Mouse (Mus musculus): ENCODE data around the gene Olfr904. TPM values are rescaled to one million over a fixed set of nuclear protein-coding genes. Genes with fewer than 3 reads are reported as not detected.

Olfr904 gene
- polyA plus RNA-seq, 1 experiment = not detected

- no peak overlapping the region for H3ac ChIP-seq (ENCODE audit: control insufficient read depth, insufficient read length)
- H3K27me3 ChIP-seq (ENCODE audit: control insufficient read depth, insufficient read depth, insufficient read length) = no peaks in the 10 kb centered on the region
- TF ChIP-seq TCF12 (IDR thresholded peaks at IDR 0.05; ENCODE audit: insufficient read depth, poor library complexity, severe bottlenecking) = no peak
- H3K79me2 ChIP-seq (ENCODE audit: control insufficient read depth, insufficient read depth) = no peaks in the 10 kb centered on the region
- H3K36me3 ChIP-seq (ENCODE audit: control insufficient read depth, insufficient read depth) = no peaks in the 10 kb centered on the region
- H3K4me2 ChIP-seq (ENCODE audit: low read depth) = no peak overlapping the region
- no peak overlapping the region for H3K4me3 ChIP-seq
These were observed 49.4 kb downstream of the Olfr904 start for GRCm38 (mm10) chr9:38512353-38512752.

Other genes starting within 250 kb of the Olfr904 start
- gene Olfr894, start 245.1 kb upstream of the Olfr904 start, polyA plus RNA-seq (2012; fragmentation: generic; extraction: Trizol) = not detected
- not detected for gene Olfr143, start 210.4 kb upstream of the Olfr904 start, polyA plus RNA-seq (2012; fragmentation: generic; extraction: Trizol)
- not detected for gene Olfr895, start 195.3 kb upstream of the Olfr904 start, polyA plus RNA-seq (2012; fragmentation: generic; extraction: Trizol)
- gene Olfr896-ps1, start 172.0 kb upstream of the Olfr904 start, polyA plus RNA-seq (2012; fragmentation: generic; extraction: Trizol) = not detected
- gene Olfr25, start 134.1 kb upstream of the Olfr904 start, polyA plus RNA-seq (2012; fragmentation: generic; extraction: Trizol) = not detected
- gene Olfr898, start 114.7 kb upstream of the Olfr904 start, polyA plus RNA-seq (2012; fragmentation: generic; extraction: Trizol) = not detected
- gene Olfr250, start 96.2 kb upstream of the Olfr904 start, polyA plus RNA-seq (2012; fragmentation: generic; extraction: Trizol) = not detected
- gene Olfr251, start 86.1 kb upstream of the Olfr904 start, polyA plus RNA-seq (2012; fragmentation: generic; extraction: Trizol) = not detected
- 0.01 TPM for gene Olfr147, start 61.4 kb upstream of the Olfr904 start, polyA plus RNA-seq (2012; fragmentation: generic; extraction: Trizol)
- gene Olfr901, start 33.7 kb upstream of the Olfr904 start, polyA plus RNA-seq (2012; fragmentation: generic; extraction: Trizol) = 0.01 TPM
- not detected for gene Olfr902, start 15.5 kb upstream of the Olfr904 start, polyA plus RNA-seq (2012; fragmentation: generic; extraction: Trizol)
- not detected for gene Olfr905, start 8.0 kb downstream of the Olfr904 start, polyA plus RNA-seq (2012; fragmentation: generic; extraction: Trizol)
- gene Olfr906, start 23.9 kb downstream of the Olfr904 start, polyA plus RNA-seq (2012; fragmentation: generic; extraction: Trizol) = not detected
- not detected for gene Olfr907, start 32.7 kb downstream of the Olfr904 start, polyA plus RNA-seq (2012; fragmentation: generic; extraction: Trizol)
- not detected for gene Olfr911-ps1, start 58.4 kb downstream of the Olfr904 start, polyA plus RNA-seq (2012; fragmentation: generic; extraction: Trizol)
- not detected for gene Olfr910, start 74.7 kb downstream of the Olfr904 start, polyA plus RNA-seq (2012; fragmentation: generic; extraction: Trizol)
- gene Olfr912, start 117.0 kb downstream of the Olfr904 start, polyA plus RNA-seq (2012; fragmentation: generic; extraction: Trizol) = not detected
- gene Olfr913, start 129.6 kb downstream of the Olfr904 start, polyA plus RNA-seq (2012; fragmentation: generic; extraction: Trizol) = not detected
- gene Olfr914, start 142.0 kb downstream of the Olfr904 start, polyA plus RNA-seq (2012; fragmentation: generic; extraction: Trizol) = not detected
- gene Olfr916, start 196.7 kb downstream of the Olfr904 start, polyA plus RNA-seq (2012; fragmentation: generic; extraction: Trizol) = not detected
- not detected for gene Olfr917, start 202.7 kb downstream of the Olfr904 start, polyA plus RNA-seq (2012; fragmentation: generic; extraction: Trizol)
- gene Olfr918, start 211.5 kb downstream of the Olfr904 start, polyA plus RNA-seq (2012; fragmentation: generic; extraction: Trizol) = not detected
- not detected for gene Olfr919, start 240.5 kb downstream of the Olfr904 start, polyA plus RNA-seq (2012; fragmentation: generic; extraction: Trizol)